Mouse (Mus musculus): ENCODE data around the gene Slc13a3. TPM values are rescaled to one million over a fixed set of nuclear protein-coding genes. Genes with fewer than 3 reads are reported as not detected.

Slc13a3 gene
- polyA plus RNA-seq, 1 experiment from 2014 or later, result 0.42 TPM

GRCm38 (mm10) chr2:165471943-165472342 lies 1.1 kb downstream of the Slc13a3 start:
- no peak overlapping the region for H3K9ac ChIP-seq
- H3K9me3 ChIP-seq, result no peaks in the 10 kb centered on the region
- no peaks in the 10 kb centered on the region for H3K36me3 ChIP-seq
- H3K27me3 ChIP-seq, result peaks cover 40% of the 10 kb centered on the region
- WGBS, result 72% methylated on average over 11 of the region's 11 CpGs
- peaks cover 6% of the 10 kb centered on the region; the same call in 1 of the 2 replicates for H3K4me1 ChIP-seq
- H3K27ac ChIP-seq, result no peak overlapping the region
- no peak for ATAC-seq (ENCODE audit: insufficient number of reproducible peaks, insufficient read depth, low FRiP score, low TSS enrichment, low read depth)
- H3K4me2 ChIP-seq, result no peak overlapping the region
- no peak overlapping the region for H3K4me3 ChIP-seq

- Histone ChIP-seq H3K9ac (no peak overlapping the region), H3K4me2 (no peak overlapping the region), H3K27ac (no peak overlapping the region), H3K36me3 (no peaks in the 10 kb centered on the region), H3K4me1 (peaks cover 6% of the 10 kb centered on the region; the same call in 1 of the 2 replicates), H3K9me3 (no peaks in the 10 kb centered on the region), H3K27me3 (peaks cover 40% of the 10 kb centered on the region), H3K4me3 (no peak overlapping the region)
- ATAC-seq (ENCODE audit: insufficient number of reproducible peaks, insufficient read depth, low FRiP score, low TSS enrichment, low read depth), result no peak
- WGBS, result 37% methylated on average over 5 of the region's 5 CpGs
Observed at GRCm38 (mm10) chr2:165470167-165470566, 2.9 kb downstream of the Slc13a3 start.

- WGBS, result 59% methylated on average over 15 of the region's 15 CpGs
- no peak overlapping the region for H3K9ac ChIP-seq
- no peak for ATAC-seq (ENCODE audit: insufficient number of reproducible peaks, insufficient read depth, low FRiP score, low TSS enrichment, low read depth)
- no peak overlapping the region for H3K4me3 ChIP-seq
- H3K36me3 ChIP-seq, result no peaks in the 10 kb centered on the region
- no peak overlapping the region for H3K4me2 ChIP-seq
- peaks cover 25% of the 10 kb centered on the region for H3K27me3 ChIP-seq
- H3K4me1 ChIP-seq, result peaks cover 2% of the 10 kb centered on the region; the same call in 1 of the 2 replicates
- H3K27ac ChIP-seq, result no peak overlapping the region
- H3K9me3 ChIP-seq, result no peaks in the 10 kb centered on the region
Observed at GRCm38 (mm10) chr2:165467824-165468452, 5.1 kb downstream of the Slc13a3 start.

GRCm38 (mm10) chr2:165459663-165460062 lies 13.4 kb downstream of the Slc13a3 start:
- H3K36me3 ChIP-seq, result no peaks in the 10 kb centered on the region
- ATAC-seq (ENCODE audit: insufficient number of reproducible peaks, insufficient read depth, low FRiP score, low TSS enrichment, low read depth), result no peak
- H3K27me3 ChIP-seq, result 0 out of 2 replicates have a peak, but pooled peaks cover 2% of the 10 kb centered on the region
- no peak overlapping the region for H3K4me3 ChIP-seq
- H3K4me2 ChIP-seq, result no peak overlapping the region
- WGBS, result 15% methylated on average over 7 of the region's 7 CpGs
- H3K9me3 ChIP-seq, result no peaks in the 10 kb centered on the region
- no peak overlapping the region for H3K27ac ChIP-seq
- no peak overlapping the region for H3K9ac ChIP-seq
- no peaks in the 10 kb centered on the region for H3K4me1 ChIP-seq

- Histone ChIP-seq H3K27me3 (0 out of 2 replicates have a peak, but pooled peaks cover 2% of the 10 kb centered on the region), H3K4me1 (no peaks in the 10 kb centered on the region), H3K4me3 (no peak overlapping the region), H3K36me3 (no peaks in the 10 kb centered on the region), H3K27ac (no peak overlapping the region), H3K9ac (no peak overlapping the region), H3K4me2 (no peak overlapping the region), H3K9me3 (no peaks in the 10 kb centered on the region)
- 43% methylated on average over 5 of the region's 5 CpGs for WGBS
- ATAC-seq (ENCODE audit: insufficient number of reproducible peaks, insufficient read depth, low FRiP score, low TSS enrichment, low read depth), result no peak
Observed at GRCm38 (mm10) chr2:165458189-165458588, 14.8 kb downstream of the Slc13a3 start.

- Histone ChIP-seq H3K4me3 (no peak overlapping the region), H3K36me3 (no peaks in the 10 kb centered on the region), H3K4me2 (no peak overlapping the region), H3K4me1 (no peaks in the 10 kb centered on the region), H3K27me3 (0 out of 2 replicates have a peak, but pooled peaks cover 2% of the 10 kb centered on the region), H3K9ac (no peak overlapping the region), H3K9me3 (no peaks in the 10 kb centered on the region), H3K27ac (no peak overlapping the region)
- ATAC-seq (ENCODE audit: insufficient number of reproducible peaks, insufficient read depth, low FRiP score, low TSS enrichment, low read depth), result no peak
- WGBS, result 60% methylated on average over 2 of the region's 2 CpGs
Observed at GRCm38 (mm10) chr2:165456710-165457109, 16.3 kb downstream of the Slc13a3 start.

- no peak for ATAC-seq (ENCODE audit: insufficient number of reproducible peaks, insufficient read depth, low FRiP score, low TSS enrichment, low read depth)
- no peak overlapping the region for H3K4me3 ChIP-seq
- H3K27ac ChIP-seq, result no peak overlapping the region
Observed at GRCm38 (mm10) chr2:165452730-165453693, 20.0 kb downstream of the Slc13a3 start.

GRCm38 (mm10) chr2:165448475-165448874 lies 24.6 kb downstream of the Slc13a3 start:
- H3K9me3 ChIP-seq, result no peaks in the 10 kb centered on the region
- H3K9ac ChIP-seq, result no peak overlapping the region
- H3K36me3 ChIP-seq, result no peaks in the 10 kb centered on the region
- no peak overlapping the region for H3K4me3 ChIP-seq
- no peak for ATAC-seq (ENCODE audit: insufficient number of reproducible peaks, insufficient read depth, low FRiP score, low TSS enrichment, low read depth)
- H3K4me1 ChIP-seq, result no peaks in the 10 kb centered on the region
- H3K27ac ChIP-seq, result no peak overlapping the region
- no peaks in the 10 kb centered on the region for H3K27me3 ChIP-seq
- WGBS, result 82% methylated on average over 9 of the region's 9 CpGs
- no peak overlapping the region for H3K4me2 ChIP-seq

More at GRCm38 (mm10) chr2:165452730-165453693, 20.0 kb downstream of the Slc13a3 start:
- Histone ChIP-seq H3K4me1 (no peaks in the 10 kb centered on the region), H3K27me3 (no peaks in the 10 kb centered on the region), H3K9me3 (no peaks in the 10 kb centered on the region), H3K9ac (no peak overlapping the region), H3K36me3 (no peaks in the 10 kb centered on the region), H3K4me2 (no peak overlapping the region)
- 70% methylated on average over 12 of the region's 12 CpGs for WGBS

- Histone ChIP-seq H3K4me2 (no peak overlapping the region), H3K4me1 (no peaks in the 10 kb centered on the region), H3K27me3 (no peaks in the 10 kb centered on the region), H3K36me3 (no peaks in the 10 kb centered on the region), H3K9me3 (no peaks in the 10 kb centered on the region), H3K9ac (no peak overlapping the region), H3K27ac (no peak overlapping the region), H3K4me3 (no peak overlapping the region)
- ATAC-seq (ENCODE audit: insufficient number of reproducible peaks, insufficient read depth, low FRiP score, low TSS enrichment, low read depth), result no peak
- 72% methylated on average over 3 of the region's 3 CpGs for WGBS
Observed at GRCm38 (mm10) chr2:165444861-165445260, 28.2 kb downstream of the Slc13a3 start.

- no peak overlapping the region for H3K27ac ChIP-seq
- ATAC-seq (ENCODE audit: insufficient number of reproducible peaks, insufficient read depth, low FRiP score, low TSS enrichment, low read depth), result no peak
- no peak overlapping the region for H3K9ac ChIP-seq
- no peaks in the 10 kb centered on the region for H3K27me3 ChIP-seq
- no peaks in the 10 kb centered on the region for H3K4me1 ChIP-seq
- H3K4me2 ChIP-seq, result no peak overlapping the region
- no peaks in the 10 kb centered on the region for H3K9me3 ChIP-seq
- no peaks in the 10 kb centered on the region for H3K36me3 ChIP-seq
- 72% methylated on average over 10 of the region's 10 CpGs for WGBS
- no peak overlapping the region for H3K4me3 ChIP-seq
Observed at GRCm38 (mm10) chr2:165442981-165443380, 30.0 kb downstream of the Slc13a3 start.

- H3K9me3 ChIP-seq, result no peaks in the 10 kb centered on the region
- H3K4me2 ChIP-seq, result no peak overlapping the region
- no peak for ATAC-seq (ENCODE audit: insufficient number of reproducible peaks, insufficient read depth, low FRiP score, low TSS enrichment, low read depth)
- WGBS, result 37% methylated on average over 4 of the region's 4 CpGs
- H3K4me3 ChIP-seq, result no peak overlapping the region
- no peaks in the 10 kb centered on the region for H3K4me1 ChIP-seq
- no peak overlapping the region for H3K27ac ChIP-seq
- H3K27me3 ChIP-seq, result no peaks in the 10 kb centered on the region
- no peaks in the 10 kb centered on the region for H3K36me3 ChIP-seq
- H3K9ac ChIP-seq, result no peak overlapping the region
Observed at GRCm38 (mm10) chr2:165441613-165442012, 31.4 kb downstream of the Slc13a3 start.
